Mouse (Mus musculus) erythroblast, embryonic 14.5 days (primary cell): Measurements from ENCODE around the gene Wdr90.

Source experiments
- GATA1 ChIP-seq: IDR thresholded peaks from 2 replicates; pipeline ENCODE4 v1.6.1; 2012; ENCODE audit warnings: low read length, inconsistent platforms, mixed read lengths
- TAL1 ChIP-seq: IDR thresholded peaks from 3 replicates; pipeline ENCODE4 v1.6.1; 2012; ENCODE audit warnings: low read length, inconsistent platforms, mixed read lengths

DNA sequence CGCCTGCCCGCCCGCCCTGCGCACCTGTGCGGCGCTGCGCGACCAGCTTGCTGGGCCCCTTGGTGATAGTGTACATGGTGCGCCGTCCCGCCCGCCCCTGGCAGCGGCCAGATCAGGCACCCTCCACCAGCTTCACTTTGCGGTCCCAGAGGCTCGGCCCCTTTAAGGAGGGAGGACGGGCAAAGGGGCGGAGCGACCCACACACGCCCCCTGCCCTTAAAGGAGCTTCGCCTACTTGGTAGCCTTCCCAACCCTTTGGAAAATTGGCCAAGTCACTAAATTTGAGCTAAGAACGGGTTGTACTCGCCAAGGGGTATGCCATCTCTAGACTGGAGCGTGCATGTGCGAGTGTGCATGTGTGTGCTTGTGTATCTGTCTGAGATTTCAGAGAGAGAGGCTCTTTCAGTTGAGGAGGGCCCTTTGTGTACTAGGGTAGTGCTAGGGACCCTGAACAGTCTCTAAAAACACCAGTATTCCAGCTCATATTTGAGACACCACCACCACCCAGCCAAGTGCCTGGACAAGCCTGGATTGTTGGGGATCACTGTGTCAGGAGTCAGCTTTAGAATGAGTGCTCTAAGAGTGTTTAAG, 7.4 kb upstream of the Wdr90 start, which contains the start of gene Mcrip2:
- no peak for TF ChIP-seq GATA1
- no peak for TF ChIP-seq TAL1
